Mouse (Mus musculus) liver, adult (tissue): ENCODE data around the gene Nckap1l.

Experiments
- GATA4 ChIP-seq: IDR thresholded peaks from 2 replicates; pipeline ENCODE4 v1.6.1; 2014; ENCODE audit warnings: mild to moderate bottlenecking, low read length; ENCODE audit not compliant: insufficient replicate concordance

Nckap1l gene

GRCm38 (mm10) chr15:103453551-103454218 is at the start of gene Nckap1l:
Gene Nckap1l (plus strand): TSS chr15:103453794.
- no peak for TF ChIP-seq GATA4

GRCm38 (mm10) chr15:103427017-103427416 is 26.6 kb upstream of the Nckap1l start:
- no peak for TF ChIP-seq GATA4

- no peak for TF ChIP-seq GATA4
Measured at GRCm38 (mm10) chr15:103430241-103430640, 23.4 kb upstream of the Nckap1l start, which contains the start of gene Gtsf1. Gene Gtsf1 (minus strand): TSS chr15:103430470.

- no peak for TF ChIP-seq GATA4
Measured at GRCm38 (mm10) chr15:103448369-103448768, 5.2 kb upstream of the Nckap1l start, which contains the start of gene Gtsf2. Gene Gtsf2 (minus strand): TSS chr15:103448469.

- TF ChIP-seq GATA4 = no peak
Measured at GRCm38 (mm10) chr15:103454449-103454848, 855 bp downstream of the Nckap1l start.

GRCm38 (mm10) chr15:103462539-103463261 is 9.1 kb downstream of the Nckap1l start:
- TF ChIP-seq GATA4 = no peak

- no peak for TF ChIP-seq GATA4
Measured at GRCm38 (mm10) chr15:103471488-103472194, 18.0 kb downstream of the Nckap1l start.

- TF ChIP-seq GATA4 = no peak
Measured at GRCm38 (mm10) chr15:103472265-103472664, 18.7 kb downstream of the Nckap1l start.

GRCm38 (mm10) chr15:103473182-103473581 is 19.6 kb downstream of the Nckap1l start:
- TF ChIP-seq GATA4 = no peak

- no peak for TF ChIP-seq GATA4
Measured at GRCm38 (mm10) chr15:103473769-103474168, 20.2 kb downstream of the Nckap1l start.

GRCm38 (mm10) chr15:103479080-103479606 is 25.5 kb downstream of the Nckap1l start:
- TF ChIP-seq GATA4 = no peak

- no peak for TF ChIP-seq GATA4
Measured at GRCm38 (mm10) chr15:103480129-103480528, 26.5 kb downstream of the Nckap1l start.

GRCm38 (mm10) chr15:103482488-103482887 is 28.9 kb downstream of the Nckap1l start:
- TF ChIP-seq GATA4 = no peak

GRCm38 (mm10) chr15:103484490-103484889 is 30.9 kb downstream of the Nckap1l start:
- TF ChIP-seq GATA4 = no peak

GRCm38 (mm10) chr15:103485106-103485505 is 31.5 kb downstream of the Nckap1l start:
- no peak for TF ChIP-seq GATA4

GRCm38 (mm10) chr15:103486658-103487057 is 33.1 kb downstream of the Nckap1l start:
- TF ChIP-seq GATA4 = no peak

GRCm38 (mm10) chr15:103488336-103488735 is 34.7 kb downstream of the Nckap1l start:
- TF ChIP-seq GATA4 = no peak
